Mouse (Mus musculus): ENCODE measurements around the gene Flvcr2. TPM values are rescaled to one million over a fixed set of nuclear protein-coding genes. Genes with fewer than 3 reads are reported as not detected.

The Flvcr2 gene
- polyA plus RNA-seq, 1 experiment from 2014 or later: 2.0 TPM

DNA sequence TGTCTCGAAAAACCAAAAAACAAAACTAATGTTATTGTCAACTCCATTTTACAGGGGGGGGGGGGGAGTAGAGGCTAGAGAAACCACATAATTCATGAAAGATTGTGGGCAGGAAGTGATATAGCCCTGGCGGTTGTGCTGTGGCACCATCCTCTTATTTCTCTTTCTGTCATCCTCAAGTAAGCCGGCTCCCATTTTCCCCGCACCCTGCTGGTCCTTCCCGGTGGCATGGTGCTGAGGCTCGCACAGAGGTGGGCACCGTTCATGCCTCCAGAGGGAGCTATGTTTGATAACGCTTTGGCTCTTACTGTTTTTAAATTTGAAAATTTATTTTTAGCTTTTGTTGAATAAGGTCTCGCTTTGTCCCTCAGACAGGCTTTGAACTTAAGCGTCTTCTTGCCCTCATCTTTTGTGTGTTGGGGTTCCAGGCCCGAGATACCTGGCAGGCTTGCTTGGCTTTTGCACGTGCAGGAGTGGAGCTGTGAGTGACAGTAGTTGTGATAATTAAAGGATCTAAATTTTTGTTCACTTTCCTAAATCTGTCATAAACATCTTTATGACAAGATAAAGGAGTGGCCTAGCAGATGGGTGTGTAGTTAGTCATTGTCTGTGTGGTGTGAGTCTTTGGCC is 93.1 kb downstream of the Flvcr2 start:
- Histone ChIP-seq H3K4me1 (replicated peaks; ENCODE audit: control insufficient read depth, insufficient read depth, low read length) (no peaks in the 10 kb centered on the region), H3K27ac (ENCODE audit: low read depth) (no peak overlapping the region), H3K4me3 (ENCODE audit: low read depth, low read length) (no peak overlapping the region), H3K27me3 (replicated peaks; ENCODE audit: control insufficient read depth, insufficient read depth, low read length) (no peaks in the 10 kb centered on the region), H3K4me2 (ENCODE audit: low read length) (no peak overlapping the region), H3K36me3 (ENCODE audit: control insufficient read depth, insufficient read depth, low read length) (peaks cover 7% of the 10 kb centered on the region; the same call in 1 of the 2 replicates), H3K9me3 (ENCODE audit: control insufficient read depth, low read length) (no peaks in the 10 kb centered on the region), H3K9ac (ENCODE audit: low read length) (no peak overlapping the region)
- ATAC-seq (replicated peaks; ENCODE audit: low FRiP score, low TSS enrichment, low read depth) (no peak), DNase-seq (ENCODE audit: low spot score) (no peak)
- WGBS: 91% methylated on average over 12 of the region's 12 CpGs

GRCm38 (mm10) chr12:85848164-85848958 is 102.0 kb downstream of the Flvcr2 start:
- ATAC-seq (replicated peaks; ENCODE audit: low FRiP score, low TSS enrichment, low read depth) (peak; percentile 90), DNase-seq (ENCODE audit: low spot score) (peak; percentile 63)
- no peaks in the 10 kb centered on the region for H3K9me3 ChIP-seq (ENCODE audit: control insufficient read depth, low read length)

GRCm38 (mm10) chr12:85850661-85851060 is 104.3 kb downstream of the Flvcr2 start:
- no peaks in the 10 kb centered on the region for H3K27me3 ChIP-seq (replicated peaks; ENCODE audit: control insufficient read depth, insufficient read depth, low read length)
- no peaks in the 10 kb centered on the region; the same call in 1 of the 2 replicates for H3K4me1 ChIP-seq (replicated peaks; ENCODE audit: control insufficient read depth, insufficient read depth, low read length)
- DNase-seq (ENCODE audit: low spot score) (no peak), ATAC-seq (replicated peaks; ENCODE audit: low FRiP score, low TSS enrichment, low read depth) (no peak)
- 85% methylated on average over 8 of the region's 8 CpGs for WGBS
- no peak overlapping the region for H3K9ac ChIP-seq (ENCODE audit: low read length)
- H3K27ac ChIP-seq (ENCODE audit: low read depth): no peak overlapping the region
- H3K36me3 ChIP-seq (ENCODE audit: control insufficient read depth, insufficient read depth, low read length): peaks cover 5% of the 10 kb centered on the region; the same call in 1 of the 2 replicates
- no peak overlapping the region for H3K4me2 ChIP-seq (ENCODE audit: low read length)
- no peak overlapping the region for H3K4me3 ChIP-seq (ENCODE audit: low read depth, low read length)
- no peaks in the 10 kb centered on the region for H3K9me3 ChIP-seq (ENCODE audit: control insufficient read depth, low read length)

More at GRCm38 (mm10) chr12:85848164-85848958, 102.0 kb downstream of the Flvcr2 start:
- peaks cover 20% of the 10 kb centered on the region for H3K36me3 ChIP-seq (ENCODE audit: control insufficient read depth, insufficient read depth, low read length)
- no peak overlapping the region for H3K27ac ChIP-seq (ENCODE audit: low read depth)
- H3K9ac ChIP-seq (ENCODE audit: low read length): no peak overlapping the region
- no peak overlapping the region for H3K4me3 ChIP-seq (ENCODE audit: low read depth, low read length)
- H3K4me2 ChIP-seq (ENCODE audit: low read length): no peak overlapping the region
- no peaks in the 10 kb centered on the region; the same call in 1 of the 2 replicates for H3K4me1 ChIP-seq (replicated peaks; ENCODE audit: control insufficient read depth, insufficient read depth, low read length)
- WGBS: 61% methylated on average over 7 of the region's 7 CpGs
- H3K27me3 ChIP-seq (replicated peaks; ENCODE audit: control insufficient read depth, insufficient read depth, low read length): no peaks in the 10 kb centered on the region

- Histone ChIP-seq H3K27me3 (replicated peaks; ENCODE audit: control insufficient read depth, insufficient read depth, low read length) (no peaks in the 10 kb centered on the region), H3K9ac (ENCODE audit: low read length) (no peak overlapping the region), H3K4me1 (replicated peaks; ENCODE audit: control insufficient read depth, insufficient read depth, low read length) (no peaks in the 10 kb centered on the region; the same call in 1 of the 2 replicates), H3K36me3 (ENCODE audit: control insufficient read depth, insufficient read depth, low read length) (peaks cover 5% of the 10 kb centered on the region; the same call in 1 of the 2 replicates), H3K4me2 (ENCODE audit: low read length) (no peak overlapping the region), H3K9me3 (ENCODE audit: control insufficient read depth, low read length) (no peaks in the 10 kb centered on the region), H3K4me3 (ENCODE audit: low read depth, low read length) (no peak overlapping the region), H3K27ac (ENCODE audit: low read depth) (no peak overlapping the region)
- WGBS: 80% methylated on average over 4 of the region's 4 CpGs
- no peak for DNase-seq (ENCODE audit: low spot score)
- no peak for ATAC-seq (replicated peaks; ENCODE audit: low FRiP score, low TSS enrichment, low read depth)
These were observed 107.5 kb downstream of the Flvcr2 start for GRCm38 (mm10) chr12:85853836-85854235.

DNA sequence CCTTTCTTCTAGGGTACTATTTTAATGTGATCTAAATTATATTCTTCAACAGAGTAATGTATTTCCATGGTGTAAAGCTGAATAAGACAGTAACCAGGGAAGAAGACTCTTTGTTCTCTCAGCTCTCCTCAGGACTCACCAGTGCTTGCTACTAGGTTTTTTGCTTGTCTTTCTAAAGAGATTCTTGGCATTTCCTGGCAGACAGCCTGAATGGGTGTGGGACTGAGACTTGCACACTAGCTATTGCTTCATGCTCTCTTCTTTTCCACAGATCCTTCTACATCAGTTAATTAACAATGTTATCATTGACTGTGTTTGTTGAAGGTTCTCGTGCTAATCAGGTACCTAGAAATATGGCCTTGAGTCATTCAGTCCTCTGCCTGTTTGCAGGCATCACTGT is 107.9 kb downstream of the Flvcr2 start:
- no peak overlapping the region for H3K27ac ChIP-seq (ENCODE audit: low read depth)
- H3K4me3 ChIP-seq (ENCODE audit: low read depth, low read length): no peak overlapping the region
- H3K36me3 ChIP-seq (ENCODE audit: control insufficient read depth, insufficient read depth, low read length): peaks cover 5% of the 10 kb centered on the region; the same call in 1 of the 2 replicates
- no peak overlapping the region for H3K4me2 ChIP-seq (ENCODE audit: low read length)
- H3K9me3 ChIP-seq (ENCODE audit: control insufficient read depth, low read length): no peaks in the 10 kb centered on the region
- no peak overlapping the region for H3K9ac ChIP-seq (ENCODE audit: low read length)
- no peaks in the 10 kb centered on the region; the same call in 1 of the 2 replicates for H3K4me1 ChIP-seq (replicated peaks; ENCODE audit: control insufficient read depth, insufficient read depth, low read length)
- DNase-seq (ENCODE audit: low spot score) (no peak), ATAC-seq (replicated peaks; ENCODE audit: low FRiP score, low TSS enrichment, low read depth) (no peak)
- no peaks in the 10 kb centered on the region for H3K27me3 ChIP-seq (replicated peaks; ENCODE audit: control insufficient read depth, insufficient read depth, low read length)
- 64% methylated on average over 1 of the region's 1 CpGs for WGBS

- no peak overlapping the region for H3K4me3 ChIP-seq (ENCODE audit: low read depth, low read length)
- H3K9ac ChIP-seq (ENCODE audit: low read length): no peak overlapping the region
- H3K36me3 ChIP-seq (ENCODE audit: control insufficient read depth, insufficient read depth, low read length): no peaks in the 10 kb centered on the region
- no peak overlapping the region for H3K4me2 ChIP-seq (ENCODE audit: low read length)
- no peak overlapping the region for H3K27ac ChIP-seq (ENCODE audit: low read depth)
- WGBS: 90% methylated on average over 7 of the region's 7 CpGs
- no peak for DNase-seq (ENCODE audit: low spot score)
- no peaks in the 10 kb centered on the region for H3K9me3 ChIP-seq (ENCODE audit: control insufficient read depth, low read length)
- no peaks in the 10 kb centered on the region; the same call in 1 of the 2 replicates for H3K4me1 ChIP-seq (replicated peaks; ENCODE audit: control insufficient read depth, insufficient read depth, low read length)
- ATAC-seq (replicated peaks; ENCODE audit: low FRiP score, low TSS enrichment, low read depth): no peak
- no peaks in the 10 kb centered on the region for H3K27me3 ChIP-seq (replicated peaks; ENCODE audit: control insufficient read depth, insufficient read depth, low read length)
These were observed 111.0 kb downstream of the Flvcr2 start for GRCm38 (mm10) chr12:85857300-85857699.

- ATAC-seq (replicated peaks; ENCODE audit: low FRiP score, low TSS enrichment, low read depth) (no peak), DNase-seq (ENCODE audit: low spot score) (no peak)
- Histone ChIP-seq H3K9me3 (ENCODE audit: control insufficient read depth, low read length) (no peaks in the 10 kb centered on the region), H3K9ac (ENCODE audit: low read length) (no peak overlapping the region), H3K4me2 (ENCODE audit: low read length) (no peak overlapping the region), H3K4me3 (ENCODE audit: low read depth, low read length) (no peak overlapping the region), H3K36me3 (ENCODE audit: control insufficient read depth, insufficient read depth, low read length) (peaks cover 4% of the 10 kb centered on the region; the same call in 1 of the 2 replicates), H3K27ac (ENCODE audit: low read depth) (no peak overlapping the region), H3K27me3 (replicated peaks; ENCODE audit: control insufficient read depth, insufficient read depth, low read length) (no peaks in the 10 kb centered on the region), H3K4me1 (replicated peaks; ENCODE audit: control insufficient read depth, insufficient read depth, low read length) (no peaks in the 10 kb centered on the region)
- WGBS: 76% methylated on average over 3 of the region's 3 CpGs
These were observed 112.8 kb downstream of the Flvcr2 start for GRCm38 (mm10) chr12:85859111-85859510.

DNA sequence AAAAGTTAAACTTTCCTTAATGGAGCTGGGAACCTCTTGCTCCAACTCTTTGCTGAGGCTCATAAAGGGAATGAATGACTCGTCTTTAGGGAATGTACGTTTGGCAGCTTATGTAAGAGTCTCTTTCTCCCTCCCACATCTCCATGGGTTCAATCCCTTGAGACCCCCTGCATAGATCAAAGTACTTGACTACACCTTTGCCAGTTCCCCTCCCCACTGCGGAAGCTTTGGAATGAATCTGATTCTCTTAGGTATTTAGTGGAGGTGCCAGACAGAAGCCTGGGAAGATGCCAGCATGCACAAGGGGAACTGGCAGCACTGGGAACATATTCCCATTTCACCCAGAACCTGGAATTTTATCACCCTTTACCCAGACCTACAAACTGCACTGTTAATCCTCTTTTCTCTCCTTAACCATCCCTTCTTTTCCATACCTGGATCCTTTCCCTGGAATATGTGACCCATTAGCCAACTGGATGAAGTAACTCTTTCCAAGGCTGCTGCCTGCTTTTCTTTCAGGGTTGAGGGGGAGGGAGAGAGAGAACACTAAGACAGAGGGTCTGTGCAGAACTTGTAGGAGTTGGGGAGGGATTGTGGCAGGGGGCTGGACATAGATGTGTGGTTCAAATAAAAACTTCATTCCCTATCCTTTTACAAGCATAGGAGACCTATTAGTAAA is 113.3 kb downstream of the Flvcr2 start:
- H3K27ac ChIP-seq (ENCODE audit: low read depth): no peak overlapping the region
- peaks cover 4% of the 10 kb centered on the region; the same call in 1 of the 2 replicates for H3K36me3 ChIP-seq (ENCODE audit: control insufficient read depth, insufficient read depth, low read length)
- no peaks in the 10 kb centered on the region for H3K9me3 ChIP-seq (ENCODE audit: control insufficient read depth, low read length)
- no peaks in the 10 kb centered on the region for H3K27me3 ChIP-seq (replicated peaks; ENCODE audit: control insufficient read depth, insufficient read depth, low read length)
- no peak overlapping the region for H3K4me2 ChIP-seq (ENCODE audit: low read length)
- no peak overlapping the region for H3K4me3 ChIP-seq (ENCODE audit: low read depth, low read length)
- 54% methylated on average over 3 of the region's 3 CpGs for WGBS
- DNase-seq (ENCODE audit: low spot score) (no peak), ATAC-seq (replicated peaks; ENCODE audit: low FRiP score, low TSS enrichment, low read depth) (no peak)
- H3K4me1 ChIP-seq (replicated peaks; ENCODE audit: control insufficient read depth, insufficient read depth, low read length): no peaks in the 10 kb centered on the region
- no peak overlapping the region for H3K9ac ChIP-seq (ENCODE audit: low read length)
